Mouse (Mus musculus): Measurements from ENCODE around the gene Il12rb2. TPM values are rescaled to one million over a fixed set of nuclear protein-coding genes. Genes with fewer than 3 reads are reported as not detected.

Il12rb2 gene
- 0.06 TPM in 1 of 2 replicates, not detected in the other for polyA plus RNA-seq (2016; fragmentation: Nextera tagmentation; extraction: Ambion mirVana)

DNA sequence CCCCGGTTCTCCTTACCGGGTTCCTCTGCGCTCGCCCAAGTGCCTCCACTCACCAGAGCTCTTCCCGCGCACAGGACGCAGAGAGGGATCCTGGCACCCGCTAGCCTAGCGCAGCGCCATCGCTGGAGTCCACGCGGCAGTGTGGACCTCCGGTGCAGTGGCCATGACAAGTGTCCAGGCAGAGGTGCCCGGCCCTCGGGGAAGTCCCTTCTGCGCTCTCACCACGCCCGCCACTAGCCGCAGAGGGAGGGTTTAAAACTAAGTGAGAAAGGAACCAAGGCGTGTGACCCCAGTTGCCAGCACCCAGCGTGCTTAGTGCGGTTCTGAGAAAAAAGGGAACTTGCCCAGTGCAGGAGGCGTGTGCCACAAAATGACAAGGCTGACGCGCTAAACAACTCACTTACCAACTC lies at the start of gene Il12rb2:
TSS of gene Il12rb2 (minus strand) at position 207 of the 410 bp plus-strand sequence.
- H3K4me3 ChIP-seq, result peak within 1 kb of the TSS; percentile 47
- H3K27me3 ChIP-seq (ENCODE audit: low read depth, poor library complexity, severe bottlenecking), result peaks cover 17% of the 10 kb centered on the region
- DNase-seq (ENCODE audit: low spot score), result peak; percentile 39
- WGBS, result 4% methylated on average over 26 of the region's 26 CpGs
- no peaks in the 10 kb centered on the region for H3K9me3 ChIP-seq (replicated peaks)
- H3K36me3 ChIP-seq, result no peaks in the 10 kb centered on the region
- H3K27ac ChIP-seq, result no peak within 1 kb of the TSS
- H3K4me1 ChIP-seq, result peaks cover 6% of the 10 kb centered on the region

DNA sequence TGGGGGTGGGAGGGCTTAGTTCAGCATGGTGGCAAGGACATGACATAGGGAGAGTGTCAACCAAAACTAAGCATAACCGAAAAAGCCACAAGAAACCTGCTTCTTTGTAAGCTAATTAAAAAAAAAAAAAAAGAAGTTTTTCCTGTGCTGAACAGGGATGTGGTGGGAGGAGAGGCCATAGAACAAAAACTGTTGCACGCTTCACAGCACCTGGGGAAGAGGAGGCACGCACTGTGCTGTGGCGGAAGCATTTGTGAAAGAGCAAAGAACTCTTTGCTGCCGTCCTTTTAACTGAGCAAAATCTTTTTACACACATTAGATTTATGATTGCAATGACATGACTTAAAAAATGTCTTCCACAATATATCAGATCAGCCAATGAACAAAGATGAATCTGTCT lies 45.8 kb upstream of the Il12rb2 start:
- no peaks in the 10 kb centered on the region for H3K36me3 ChIP-seq
- no peaks in the 10 kb centered on the region for H3K9me3 ChIP-seq (replicated peaks)
- no peak overlapping the region for H3K4me3 ChIP-seq
- no peak overlapping the region for H3K27ac ChIP-seq
- no peaks in the 10 kb centered on the region for H3K27me3 ChIP-seq (ENCODE audit: low read depth, poor library complexity, severe bottlenecking)
- no peaks in the 10 kb centered on the region for H3K4me1 ChIP-seq
- WGBS, result 89% methylated on average over 5 of the region's 5 CpGs
- DNase-seq (ENCODE audit: low spot score), result no peak

DNA sequence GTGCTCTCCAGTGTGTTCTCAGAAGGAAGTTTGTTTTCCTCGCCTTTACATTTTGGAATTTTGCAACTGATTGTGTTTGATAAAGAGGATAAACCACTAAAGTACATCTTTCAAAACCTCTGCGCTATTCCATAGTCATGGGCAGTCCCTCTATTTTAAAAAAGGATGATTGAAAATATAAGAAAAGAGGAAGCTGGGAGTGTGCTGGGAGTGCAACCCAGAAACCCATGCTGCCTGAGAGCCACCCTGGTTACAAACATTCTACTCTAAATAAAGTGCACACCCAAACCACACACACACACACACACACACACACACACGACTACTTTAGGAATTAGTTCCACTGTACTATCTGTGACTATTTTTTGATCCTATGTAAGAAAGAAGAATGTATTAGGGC lies 40.6 kb upstream of the Il12rb2 start:
- Histone ChIP-seq H3K4me3 (no peak overlapping the region), H3K4me1 (no peaks in the 10 kb centered on the region), H3K36me3 (no peaks in the 10 kb centered on the region), H3K27me3 (ENCODE audit: low read depth, poor library complexity, severe bottlenecking) (no peaks in the 10 kb centered on the region), H3K9me3 (replicated peaks) (no peaks in the 10 kb centered on the region), H3K27ac (no peak overlapping the region)
- WGBS, result 88% methylated on average over 3 of the region's 3 CpGs
- DNase-seq (ENCODE audit: low spot score), result no peak

GRCm38 (mm10) chr6:67415276-67415675 lies 39.3 kb upstream of the Il12rb2 start:
- Histone ChIP-seq H3K27me3 (ENCODE audit: low read depth, poor library complexity, severe bottlenecking) (no peaks in the 10 kb centered on the region), H3K36me3 (no peaks in the 10 kb centered on the region), H3K27ac (no peak overlapping the region), H3K4me1 (no peaks in the 10 kb centered on the region), H3K9me3 (replicated peaks) (no peaks in the 10 kb centered on the region), H3K4me3 (no peak overlapping the region)
- 96% methylated on average over 5 of the region's 5 CpGs for WGBS
- DNase-seq (ENCODE audit: low spot score), result no peak

DNA sequence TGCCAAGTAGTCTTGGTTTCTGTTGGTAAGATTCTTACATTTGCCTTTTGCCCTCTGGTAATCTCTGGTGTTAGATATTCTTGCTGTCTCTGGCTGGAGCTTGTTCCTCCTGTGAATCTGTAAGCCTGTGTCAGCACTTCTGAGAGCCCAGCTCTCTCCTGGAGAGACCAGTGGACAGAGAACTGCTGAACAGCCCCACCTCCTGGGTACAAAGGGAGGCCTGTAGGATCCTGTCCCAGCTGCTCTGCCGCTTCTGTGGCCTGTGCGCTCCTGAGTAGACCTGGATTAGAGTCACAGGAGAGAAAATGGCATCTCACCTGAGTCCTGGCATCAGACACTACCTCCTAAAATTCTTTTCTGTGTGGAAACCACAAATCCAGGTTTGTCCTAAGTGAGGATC lies 37.4 kb upstream of the Il12rb2 start:
- Histone ChIP-seq H3K4me3 (no peak overlapping the region), H3K36me3 (no peaks in the 10 kb centered on the region), H3K27ac (no peak overlapping the region), H3K27me3 (ENCODE audit: low read depth, poor library complexity, severe bottlenecking) (no peaks in the 10 kb centered on the region), H3K4me1 (no peaks in the 10 kb centered on the region), H3K9me3 (replicated peaks) (no peaks in the 10 kb centered on the region)
- no peak for DNase-seq (ENCODE audit: low spot score)
- WGBS, result 82% methylated on average over 2 of the region's 2 CpGs

GRCm38 (mm10) chr6:67405281-67405682 lies 29.3 kb upstream of the Il12rb2 start:
- Histone ChIP-seq H3K27ac (no peak overlapping the region), H3K4me1 (no peaks in the 10 kb centered on the region), H3K4me3 (no peak overlapping the region), H3K36me3 (no peaks in the 10 kb centered on the region), H3K27me3 (ENCODE audit: low read depth, poor library complexity, severe bottlenecking) (no peaks in the 10 kb centered on the region), H3K9me3 (replicated peaks) (no peaks in the 10 kb centered on the region)
- no peak for DNase-seq (ENCODE audit: low spot score)
- WGBS, result 90% methylated on average over 3 of the region's 3 CpGs

DNA sequence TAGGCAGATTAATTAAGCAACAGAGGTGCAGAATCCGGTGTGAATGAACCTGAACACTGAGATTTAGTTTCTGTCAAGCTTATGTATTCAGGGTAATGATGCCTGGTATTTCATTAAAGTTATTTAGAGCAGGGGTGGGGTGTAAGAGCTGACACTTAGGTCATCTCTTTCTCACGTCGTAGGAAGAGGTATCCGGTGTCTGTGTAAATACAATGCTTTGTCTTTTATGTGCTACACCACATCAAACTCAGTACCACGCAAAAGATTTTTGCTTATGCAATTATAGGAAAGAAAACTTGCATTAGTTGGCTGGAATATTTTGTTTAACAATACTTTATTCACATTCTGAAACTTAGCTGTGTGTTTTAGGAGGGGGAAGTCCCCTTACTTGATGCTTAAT lies 23.6 kb upstream of the Il12rb2 start:
- H3K36me3 ChIP-seq, result no peaks in the 10 kb centered on the region
- H3K4me3 ChIP-seq, result no peak overlapping the region
- 81% methylated on average over 5 of the region's 5 CpGs for WGBS
- no peaks in the 10 kb centered on the region for H3K9me3 ChIP-seq (replicated peaks)
- H3K4me1 ChIP-seq, result no peaks in the 10 kb centered on the region
- no peak for DNase-seq (ENCODE audit: low spot score)
- H3K27me3 ChIP-seq (ENCODE audit: low read depth, poor library complexity, severe bottlenecking), result no peaks in the 10 kb centered on the region
- no peak overlapping the region for H3K27ac ChIP-seq

DNA sequence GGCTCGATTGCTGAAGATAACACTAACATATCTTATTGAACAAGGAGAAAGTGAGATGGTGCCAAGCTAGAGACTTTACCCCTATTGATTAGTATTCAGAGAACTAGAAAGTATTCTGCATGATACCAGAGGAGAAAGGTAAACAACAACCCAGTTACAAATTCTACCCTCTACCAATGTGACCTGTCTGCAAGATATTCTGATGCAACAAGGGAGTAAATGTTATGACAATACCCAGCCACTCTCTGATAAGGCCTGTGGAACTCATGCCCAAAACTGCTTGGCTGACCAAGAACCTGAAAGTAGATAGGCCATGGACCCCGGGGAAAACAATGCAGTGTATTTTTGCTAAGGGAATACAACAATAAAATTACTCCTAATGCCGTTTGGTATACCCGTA lies 10.2 kb downstream of the Il12rb2 start:
- no peak overlapping the region for H3K27ac ChIP-seq
- H3K4me1 ChIP-seq, result no peaks in the 10 kb centered on the region
- H3K27me3 ChIP-seq (ENCODE audit: low read depth, poor library complexity, severe bottlenecking), result no peaks in the 10 kb centered on the region
- no peak overlapping the region for H3K4me3 ChIP-seq
- WGBS, result 95% methylated on average over 4 of the region's 4 CpGs
- no peaks in the 10 kb centered on the region for H3K9me3 ChIP-seq (replicated peaks)
- no peaks in the 10 kb centered on the region for H3K36me3 ChIP-seq
- no peak for DNase-seq (ENCODE audit: low spot score)

DNA sequence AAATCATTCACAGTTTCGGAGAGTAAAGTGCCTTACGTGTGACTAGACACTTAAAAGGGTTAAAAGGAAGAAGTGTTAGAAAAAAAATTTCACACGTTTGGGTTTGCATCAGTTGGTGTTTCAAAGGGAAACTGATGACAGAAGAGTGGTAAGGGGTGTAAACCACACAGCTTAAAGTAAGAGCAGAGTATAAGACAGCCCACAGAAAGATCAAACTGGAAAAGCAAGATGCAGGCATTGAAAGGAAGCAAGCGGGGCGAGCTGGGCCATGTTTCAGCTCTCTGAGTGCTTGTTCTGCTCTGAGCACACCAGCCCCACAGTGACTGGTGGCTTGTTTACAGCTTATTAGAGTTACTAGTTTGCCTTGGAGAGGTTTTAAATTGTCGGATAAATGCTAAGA lies 27.9 kb downstream of the Il12rb2 start:
- Histone ChIP-seq H3K4me1 (no peaks in the 10 kb centered on the region), H3K27me3 (ENCODE audit: low read depth, poor library complexity, severe bottlenecking) (no peaks in the 10 kb centered on the region), H3K27ac (no peak overlapping the region), H3K4me3 (no peak overlapping the region), H3K36me3 (no peaks in the 10 kb centered on the region), H3K9me3 (replicated peaks) (no peaks in the 10 kb centered on the region)
- WGBS, result 45% methylated on average over 6 of the region's 6 CpGs
- DNase-seq (ENCODE audit: low spot score), result no peak

- Histone ChIP-seq H3K4me1 (no peaks in the 10 kb centered on the region), H3K27ac (no peak overlapping the region), H3K27me3 (ENCODE audit: low read depth, poor library complexity, severe bottlenecking) (no peaks in the 10 kb centered on the region), H3K36me3 (no peaks in the 10 kb centered on the region), H3K4me3 (no peak overlapping the region), H3K9me3 (replicated peaks) (no peaks in the 10 kb centered on the region)
- no peak for DNase-seq (ENCODE audit: low spot score)
These were observed 36.5 kb downstream of the Il12rb2 start for GRCm38 (mm10) chr6:67339494-67339893.

- H3K4me3 ChIP-seq, result no peak overlapping the region
- no peak for DNase-seq (ENCODE audit: low spot score)
- H3K9me3 ChIP-seq (replicated peaks), result no peaks in the 10 kb centered on the region
- H3K4me1 ChIP-seq, result no peaks in the 10 kb centered on the region
- no peaks in the 10 kb centered on the region for H3K36me3 ChIP-seq
- no peak overlapping the region for H3K27ac ChIP-seq
- no peaks in the 10 kb centered on the region for H3K27me3 ChIP-seq (ENCODE audit: low read depth, poor library complexity, severe bottlenecking)
These were observed 38.0 kb downstream of the Il12rb2 start for GRCm38 (mm10) chr6:67337943-67338342.

- WGBS, result 89% methylated on average over 3 of the region's 3 CpGs
- Histone ChIP-seq H3K4me3 (no peak overlapping the region), H3K9me3 (replicated peaks) (no peaks in the 10 kb centered on the region), H3K27me3 (ENCODE audit: low read depth, poor library complexity, severe bottlenecking) (no peaks in the 10 kb centered on the region), H3K36me3 (no peaks in the 10 kb centered on the region), H3K4me1 (no peaks in the 10 kb centered on the region), H3K27ac (no peak overlapping the region)
- DNase-seq (ENCODE audit: low spot score), result no peak
These were observed 52.2 kb downstream of the Il12rb2 start for GRCm38 (mm10) chr6:67323788-67324187.

DNA sequence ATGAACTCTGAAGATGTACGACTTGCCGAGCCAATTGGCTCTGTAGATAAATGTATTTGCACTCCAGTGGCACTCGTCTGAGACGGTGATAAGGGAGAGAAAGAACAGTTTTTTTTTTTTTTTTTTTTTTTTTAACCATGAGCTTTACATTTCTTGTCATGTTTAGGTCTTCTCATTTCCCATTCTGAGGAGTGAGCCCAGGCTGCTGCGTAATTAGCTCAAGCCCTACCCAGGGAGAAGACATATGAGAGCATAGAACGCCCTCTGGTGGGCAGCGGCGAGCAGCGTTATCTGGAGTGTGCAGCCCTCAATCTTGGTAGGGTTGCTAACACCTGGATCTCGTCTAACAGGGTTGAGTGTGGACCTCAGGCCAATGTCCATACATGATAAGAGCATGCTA lies 57.5 kb downstream of the Il12rb2 start:
- H3K27me3 ChIP-seq (ENCODE audit: low read depth, poor library complexity, severe bottlenecking), result no peaks in the 10 kb centered on the region
- no peaks in the 10 kb centered on the region for H3K36me3 ChIP-seq
- no peaks in the 10 kb centered on the region for H3K4me1 ChIP-seq
- H3K27ac ChIP-seq, result no peak overlapping the region
- no peak overlapping the region for H3K4me3 ChIP-seq
- 32% methylated on average over 10 of the region's 10 CpGs for WGBS
- H3K9me3 ChIP-seq (replicated peaks), result no peaks in the 10 kb centered on the region
- peak; percentile 76 for DNase-seq (ENCODE audit: low spot score)

GRCm38 (mm10) chr6:67317827-67318338 lies 58.1 kb downstream of the Il12rb2 start:
- 85% methylated on average over 8 of the region's 8 CpGs for WGBS
- Histone ChIP-seq H3K36me3 (no peaks in the 10 kb centered on the region), H3K4me1 (no peaks in the 10 kb centered on the region), H3K27ac (no peak overlapping the region), H3K4me3 (no peak overlapping the region), H3K9me3 (replicated peaks) (no peaks in the 10 kb centered on the region), H3K27me3 (ENCODE audit: low read depth, poor library complexity, severe bottlenecking) (no peaks in the 10 kb centered on the region)
- DNase-seq (ENCODE audit: low spot score), result no peak

Data from limb, embryonic 10.5 days (tissue).